Mouse (Mus musculus): ENCODE measurements around the gene Fndc3c1.
"Not testable (repeated sequence)": the region's sequence is repeated elsewhere in the genome, so short reads cannot be mapped to it uniquely, and the experiment has no call there.

Fndc3c1 gene

DNA sequence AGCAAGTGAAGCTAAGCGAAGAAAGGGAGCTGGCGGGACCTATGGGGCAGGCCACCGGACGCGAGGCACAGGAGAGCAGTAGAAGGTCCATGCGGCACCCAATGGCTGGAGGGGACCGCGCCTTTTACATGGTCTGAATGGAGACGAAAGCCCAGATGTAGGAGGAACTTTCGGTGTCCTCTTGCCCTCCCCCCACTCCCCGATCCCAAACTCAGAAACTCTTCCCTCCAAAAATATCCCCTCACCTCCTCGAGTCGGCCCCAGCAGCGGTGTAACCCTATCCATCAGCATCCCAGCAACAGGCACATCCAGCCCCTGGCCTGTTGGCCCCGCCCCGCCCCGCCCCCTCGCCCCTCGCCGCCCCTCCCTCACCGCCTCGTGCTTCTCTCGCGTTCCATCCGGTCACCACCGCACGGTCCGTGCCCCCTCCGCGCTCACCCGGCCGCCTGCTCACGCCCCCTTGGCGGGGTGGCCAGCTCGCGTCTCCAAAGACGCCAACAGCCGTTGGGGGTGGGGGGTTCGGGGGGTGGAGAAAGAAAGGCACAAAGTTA lies at the start of gene Fndc3c1:
Gene Fndc3c1, minus strand, starts transcription at position 301 of the 551 bp plus-strand sequence.
- DNase-seq = no peak

DNA sequence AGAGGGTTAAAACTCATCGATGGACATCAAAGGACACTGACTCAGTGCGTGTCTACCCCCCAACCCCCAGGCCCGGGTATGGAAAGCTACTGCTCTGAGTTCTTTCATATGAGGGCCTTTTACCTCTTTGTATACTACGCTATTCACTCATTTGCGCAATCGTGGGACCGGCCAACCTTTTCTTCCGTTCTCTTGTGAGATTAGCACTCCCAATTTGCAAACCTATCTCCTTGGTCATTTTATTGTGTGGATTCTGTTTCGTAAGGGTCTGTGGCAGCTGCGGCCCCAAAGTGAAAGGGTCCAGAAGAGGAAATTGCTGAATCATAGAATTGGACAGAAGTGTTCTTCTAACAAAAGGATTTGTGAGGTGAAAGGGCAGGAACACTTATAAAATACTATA lies 1.2 kb upstream of the Fndc3c1 start:
- DNase-seq = no peak

DNA sequence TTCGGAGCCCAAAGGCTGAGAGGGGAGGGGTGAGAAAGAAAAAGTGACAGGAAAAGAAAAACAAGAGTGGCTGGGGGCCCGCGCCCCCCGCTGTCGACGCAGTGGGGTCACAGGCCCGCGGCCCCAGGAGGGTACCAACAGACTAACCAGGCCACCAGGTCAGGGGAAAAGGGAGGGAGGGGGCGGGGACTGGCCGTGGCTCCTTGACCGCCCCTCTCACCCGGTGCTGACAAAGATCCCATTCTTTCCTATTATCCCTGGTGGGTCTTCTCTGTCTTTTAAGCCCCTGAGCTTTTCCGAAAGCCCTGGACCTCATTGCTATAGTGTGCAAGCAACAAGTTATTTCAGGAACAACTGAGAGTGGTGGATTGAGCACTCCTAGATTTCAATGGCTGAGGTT lies 470 bp upstream of the Fndc3c1 start:
- no peak for DNase-seq

DNA sequence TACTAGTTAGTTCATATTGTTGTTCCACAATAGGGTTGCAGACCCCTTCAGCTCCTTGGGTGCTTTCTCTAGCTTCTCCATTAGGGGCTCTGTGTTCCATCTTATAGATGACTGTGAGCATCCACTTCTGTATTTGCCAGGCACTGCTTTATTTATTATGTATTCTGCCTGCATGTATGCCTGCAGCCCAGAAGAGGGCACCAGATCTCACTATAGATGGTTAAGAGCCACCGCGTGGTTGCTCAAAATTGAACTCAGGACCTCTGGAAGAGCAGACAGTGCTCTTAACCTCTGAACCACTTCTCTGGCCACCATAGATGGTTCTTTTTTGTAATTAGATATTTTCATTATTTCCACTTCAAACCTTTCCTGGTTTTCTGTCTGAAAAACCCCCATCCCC lies 5.3 kb downstream of the Fndc3c1 start:
- not testable (repeated sequence) for DNase-seq

DNA sequence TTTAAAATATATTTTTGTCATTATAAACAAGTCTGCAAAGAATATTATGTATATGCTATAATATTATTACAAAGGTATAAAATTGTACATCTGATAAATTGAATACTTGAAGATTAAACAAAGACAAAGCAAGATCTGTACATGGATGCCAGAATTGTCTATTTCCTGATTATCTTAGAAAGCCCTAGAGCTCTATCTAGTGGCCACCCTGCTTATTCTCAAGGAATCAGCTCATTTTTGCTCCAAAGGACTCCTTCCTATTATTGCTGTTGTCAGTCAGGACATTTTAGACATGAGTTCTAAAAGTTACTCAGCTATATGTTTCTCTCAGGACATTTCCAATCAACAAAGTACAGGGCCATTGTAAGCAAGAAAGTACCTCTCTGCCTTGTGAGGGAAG lies 99.9 kb downstream of the Fndc3c1 start:
- DNase-seq = no peak

DNA sequence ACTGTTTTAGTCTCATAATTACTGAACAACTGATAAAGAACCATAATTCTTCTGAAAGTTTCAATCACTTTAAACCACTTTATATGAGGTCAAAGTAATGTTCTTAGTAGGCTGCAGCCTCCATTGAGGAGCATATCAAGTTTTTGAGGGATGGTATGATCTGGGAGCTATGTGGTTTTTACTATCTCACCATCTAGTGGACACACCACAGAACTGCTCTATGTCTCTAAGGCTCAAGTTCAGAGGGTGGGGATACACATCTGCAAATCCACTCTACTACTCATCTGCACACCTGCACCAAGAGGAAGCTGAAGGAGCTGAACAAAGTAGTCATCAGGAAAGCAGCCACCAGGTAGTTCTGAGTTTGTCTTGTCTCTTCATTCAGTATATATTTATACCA lies 104.6 kb downstream of the Fndc3c1 start:
- DNase-seq = no peak

All from right cerebral cortex, adult 18-20 months (tissue).